Mouse (Mus musculus): ENCODE data around the gene Usp11. TPM values are rescaled to one million over a fixed set of nuclear protein-coding genes. Genes with fewer than 3 reads are reported as not detected.
A peak's percentile ranks its signal among the peaks of the same experiment; 100 is the strongest.
"Not testable (repeated sequence)": the region's sequence is repeated elsewhere in the genome, so short reads cannot be mapped to it uniquely, and the experiment has no call there.

Usp11 gene
- polyA plus RNA-seq, 1 experiment from 2014 or later: 91.6 TPM

GRCm38 (mm10) chrX:20688068-20688547 is 15.6 kb upstream of the Usp11 start:
- ATAC-seq (ENCODE audit: low FRiP score, low TSS enrichment): peak; percentile 93
- peaks cover 9% of the 10 kb centered on the region; the same call in 1 of the 2 replicates for H3K36me3 ChIP-seq (ENCODE audit: control insufficient read depth, insufficient read depth, low read length)
- peak overlapping the region; percentile 78 for H3K9ac ChIP-seq (replicated peaks; ENCODE audit: low read length)
- DNase-seq: peak; percentile 90
- H3K27me3 ChIP-seq (ENCODE audit: control insufficient read depth, insufficient read depth, low read length): no peaks in the 10 kb centered on the region
- no peaks in the 10 kb centered on the region for H3K9me3 ChIP-seq (ENCODE audit: control insufficient read depth, low read length)
- 34% methylated on average over 33 of the region's 33 CpGs for WGBS
- H3K4me3 ChIP-seq (replicated peaks; ENCODE audit: low read depth, low read length): peak overlapping the region; percentile 48
- H3K4me2 ChIP-seq (ENCODE audit: low read length): peak overlapping the region; percentile 63
- peak overlapping the region; percentile 93 for H3K27ac ChIP-seq (replicated peaks; ENCODE audit: low read depth, low read length)
- peaks cover 7% of the 10 kb centered on the region for H3K4me1 ChIP-seq (ENCODE audit: control insufficient read depth, insufficient read depth, low read length)

- Histone ChIP-seq H3K4me2 (ENCODE audit: low read length) (peak overlapping the region; percentile 63), H3K4me3 (replicated peaks; ENCODE audit: low read depth, low read length) (peak overlapping the region; percentile 48), H3K9me3 (ENCODE audit: control insufficient read depth, low read length) (no peaks in the 10 kb centered on the region), H3K27ac (replicated peaks; ENCODE audit: low read depth, low read length) (peak overlapping the region; percentile 93), H3K36me3 (ENCODE audit: control insufficient read depth, insufficient read depth, low read length) (peaks cover 6% of the 10 kb centered on the region; the same call in 1 of the 2 replicates), H3K27me3 (ENCODE audit: control insufficient read depth, insufficient read depth, low read length) (no peaks in the 10 kb centered on the region), H3K4me1 (ENCODE audit: control insufficient read depth, insufficient read depth, low read length) (peaks cover 7% of the 10 kb centered on the region), H3K9ac (replicated peaks; ENCODE audit: low read length) (peak overlapping the region; percentile 78)
- ATAC-seq (ENCODE audit: low FRiP score, low TSS enrichment) (peak; percentile 73), DNase-seq (peak; percentile 71)
- 18% methylated on average over 26 of the region's 35 CpGs for WGBS
Observed at GRCm38 (mm10) chrX:20688615-20689014, 15.1 kb upstream of the Usp11 start.

GRCm38 (mm10) chrX:20691566-20691965 is 12.1 kb upstream of the Usp11 start:
- 86% methylated on average over 3 of the region's 3 CpGs for WGBS
- Histone ChIP-seq H3K9me3 (ENCODE audit: control insufficient read depth, low read length) (no peaks in the 10 kb centered on the region), H3K4me3 (replicated peaks; ENCODE audit: low read depth, low read length) (no peak overlapping the region), H3K27ac (replicated peaks; ENCODE audit: low read depth, low read length) (no peak overlapping the region), H3K9ac (replicated peaks; ENCODE audit: low read length) (no peak overlapping the region), H3K4me1 (ENCODE audit: control insufficient read depth, insufficient read depth, low read length) (peaks cover 7% of the 10 kb centered on the region), H3K4me2 (ENCODE audit: low read length) (no peak overlapping the region), H3K27me3 (ENCODE audit: control insufficient read depth, insufficient read depth, low read length) (no peaks in the 10 kb centered on the region), H3K36me3 (ENCODE audit: control insufficient read depth, insufficient read depth, low read length) (peaks cover 27% of the 10 kb centered on the region)
- DNase-seq (no peak), ATAC-seq (ENCODE audit: low FRiP score, low TSS enrichment) (no peak)

- no peak overlapping the region for H3K4me3 ChIP-seq (replicated peaks; ENCODE audit: low read depth, low read length)
- H3K4me2 ChIP-seq (ENCODE audit: low read length): no peak overlapping the region
- peaks cover 37% of the 10 kb centered on the region for H3K36me3 ChIP-seq (ENCODE audit: control insufficient read depth, insufficient read depth, low read length)
- H3K9me3 ChIP-seq (ENCODE audit: control insufficient read depth, low read length): no peaks in the 10 kb centered on the region
- peaks cover 7% of the 10 kb centered on the region for H3K4me1 ChIP-seq (ENCODE audit: control insufficient read depth, insufficient read depth, low read length)
- H3K27me3 ChIP-seq (ENCODE audit: control insufficient read depth, insufficient read depth, low read length): no peaks in the 10 kb centered on the region
- WGBS: 82% methylated on average over 1 of the region's 1 CpGs
- ATAC-seq (ENCODE audit: low FRiP score, low TSS enrichment) (no peak), DNase-seq (no peak)
- no peak overlapping the region for H3K27ac ChIP-seq (replicated peaks; ENCODE audit: low read depth, low read length)
- H3K9ac ChIP-seq (replicated peaks; ENCODE audit: low read length): no peak overlapping the region
Observed at GRCm38 (mm10) chrX:20692616-20693015, 11.1 kb upstream of the Usp11 start.

- H3K27me3 ChIP-seq (ENCODE audit: control insufficient read depth, insufficient read depth, low read length): no peaks in the 10 kb centered on the region
- WGBS: 89% methylated on average over 4 of the region's 4 CpGs
- no peak for DNase-seq
- no peak overlapping the region for H3K4me3 ChIP-seq (replicated peaks; ENCODE audit: low read depth, low read length)
- no peak overlapping the region for H3K27ac ChIP-seq (replicated peaks; ENCODE audit: low read depth, low read length)
- no peaks in the 10 kb centered on the region for H3K4me1 ChIP-seq (ENCODE audit: control insufficient read depth, insufficient read depth, low read length)
- H3K36me3 ChIP-seq (ENCODE audit: control insufficient read depth, insufficient read depth, low read length): peaks cover 47% of the 10 kb centered on the region
- ATAC-seq (ENCODE audit: low FRiP score, low TSS enrichment): no peak
- no peak overlapping the region for H3K4me2 ChIP-seq (ENCODE audit: low read length)
- no peaks in the 10 kb centered on the region for H3K9me3 ChIP-seq (ENCODE audit: control insufficient read depth, low read length)
- H3K9ac ChIP-seq (replicated peaks; ENCODE audit: low read length): no peak overlapping the region
Observed at GRCm38 (mm10) chrX:20695842-20696241, 7.9 kb upstream of the Usp11 start.

GRCm38 (mm10) chrX:20704295-20705082 is 783 bp downstream of the Usp11 start:
- Histone ChIP-seq H3K4me3 (replicated peaks; ENCODE audit: low read depth, low read length) (peak overlapping the region; percentile 62), H3K4me2 (ENCODE audit: low read length) (peak overlapping the region; percentile 51), H3K4me1 (ENCODE audit: control insufficient read depth, insufficient read depth, low read length) (no peaks in the 10 kb centered on the region), H3K9me3 (ENCODE audit: control insufficient read depth, low read length) (no peaks in the 10 kb centered on the region), H3K36me3 (ENCODE audit: control insufficient read depth, insufficient read depth, low read length) (0 out of 2 replicates have a peak, but pooled peaks cover 2% of the 10 kb centered on the region), H3K27me3 (ENCODE audit: control insufficient read depth, insufficient read depth, low read length) (no peaks in the 10 kb centered on the region), H3K27ac (replicated peaks; ENCODE audit: low read depth, low read length) (peak overlapping the region; percentile 85), H3K9ac (replicated peaks; ENCODE audit: low read length) (peak overlapping the region; percentile 64)
- DNase-seq (peak; percentile 82), ATAC-seq (ENCODE audit: low FRiP score, low TSS enrichment) (peak; percentile 87)
- WGBS: 26% methylated on average over 31 of the region's 32 CpGs

- ATAC-seq (ENCODE audit: low FRiP score, low TSS enrichment) (no peak), DNase-seq (no peak)
- Histone ChIP-seq H3K27ac (replicated peaks; ENCODE audit: low read depth, low read length) (no peak overlapping the region), H3K4me2 (ENCODE audit: low read length) (peak overlapping the region; percentile 51), H3K27me3 (ENCODE audit: control insufficient read depth, insufficient read depth, low read length) (no peaks in the 10 kb centered on the region), H3K9me3 (ENCODE audit: control insufficient read depth, low read length) (no peaks in the 10 kb centered on the region), H3K36me3 (ENCODE audit: control insufficient read depth, insufficient read depth, low read length) (no peaks in the 10 kb centered on the region), H3K4me3 (replicated peaks; ENCODE audit: low read depth, low read length) (peak overlapping the region; percentile 62), H3K9ac (replicated peaks; ENCODE audit: low read length) (peak overlapping the region; percentile 64; the same call in 1 of the 2 replicates), H3K4me1 (ENCODE audit: control insufficient read depth, insufficient read depth, low read length) (no peaks in the 10 kb centered on the region)
- 31% methylated on average over 3 of the region's 3 CpGs for WGBS
Observed at GRCm38 (mm10) chrX:20705083-20705402, 1.3 kb downstream of the Usp11 start.

GRCm38 (mm10) chrX:20728681-20729080 is 25.0 kb downstream of the Usp11 start:
- Histone ChIP-seq H3K4me2 (ENCODE audit: low read length) (no peak overlapping the region), H3K4me1 (ENCODE audit: control insufficient read depth, insufficient read depth, low read length) (no peaks in the 10 kb centered on the region), H3K9me3 (ENCODE audit: control insufficient read depth, low read length) (no peaks in the 10 kb centered on the region), H3K27ac (replicated peaks; ENCODE audit: low read depth, low read length) (no peak overlapping the region), H3K36me3 (ENCODE audit: control insufficient read depth, insufficient read depth, low read length) (no peaks in the 10 kb centered on the region), H3K27me3 (ENCODE audit: control insufficient read depth, insufficient read depth, low read length) (no peaks in the 10 kb centered on the region), H3K9ac (replicated peaks; ENCODE audit: low read length) (no peak overlapping the region), H3K4me3 (replicated peaks; ENCODE audit: low read depth, low read length) (no peak overlapping the region)
- DNase-seq (no peak), ATAC-seq (ENCODE audit: low FRiP score, low TSS enrichment) (no peak)
- 79% methylated on average over 5 of the region's 5 CpGs for WGBS

- not testable (repeated sequence) for H3K27ac ChIP-seq (replicated peaks; ENCODE audit: low read depth, low read length); H3K4me3 ChIP-seq (replicated peaks; ENCODE audit: low read depth, low read length); H3K9me3 ChIP-seq (ENCODE audit: control insufficient read depth, low read length); H3K27me3 ChIP-seq (ENCODE audit: control insufficient read depth, insufficient read depth, low read length); ATAC-seq (ENCODE audit: low FRiP score, low TSS enrichment); H3K4me2 ChIP-seq (ENCODE audit: low read length); H3K36me3 ChIP-seq (ENCODE audit: control insufficient read depth, insufficient read depth, low read length); DNase-seq; H3K4me1 ChIP-seq (ENCODE audit: control insufficient read depth, insufficient read depth, low read length); H3K9ac ChIP-seq (replicated peaks; ENCODE audit: low read length)
- 40% methylated on average over 10 of the region's 10 CpGs for WGBS
Observed at GRCm38 (mm10) chrX:20730048-20730447, 26.3 kb downstream of the Usp11 start.
